Mouse (Mus musculus) layer of hippocampus, postnatal 25 days (tissue): ENCODE measurements around the gene Atg16l1. TPM values are rescaled to one million over a fixed set of nuclear protein-coding genes. Genes with fewer than 3 reads are reported as not detected.

Source experiments
- DNase-seq, 2 experiments: peaks; one replicate each; pipeline ENCODE4 v3.0.0; 2022; ENCODE audit warnings: mixed read lengths in 2 of 2, low spot score in 1 of 2; ENCODE audit errors: extremely low spot score in 1 of 2
- total RNA-seq, 2 experiments: library from RNA; stranded (reverse); gene quantifications; 2 replicates each; pipeline ENCODE4 v1.2.3; 2021

The Atg16l1 gene
- total RNA-seq, 2 experiments from 2014 or later, result 51.5 to 70.2 TPM

DNA sequence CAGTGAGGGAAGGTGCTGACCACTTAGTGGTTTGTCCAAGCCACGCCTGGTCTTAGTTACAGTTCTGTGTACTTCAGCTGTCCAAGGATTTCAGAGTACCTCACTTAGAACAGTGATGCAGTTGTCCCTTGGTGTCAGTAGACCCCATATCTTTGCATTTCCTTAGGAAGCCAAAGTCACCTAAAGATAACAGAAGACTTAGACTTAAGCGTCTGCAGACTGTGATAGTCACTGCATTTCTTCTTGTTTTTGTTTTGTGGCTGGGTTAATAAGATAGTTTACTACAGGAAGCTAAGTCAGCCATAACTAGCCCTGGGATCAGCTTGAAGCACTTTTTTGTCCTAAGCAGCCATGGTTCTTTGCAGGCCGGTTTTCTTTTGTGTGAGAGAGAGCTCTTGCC is 14.8 kb downstream of the Atg16l1 start:
- DNase-seq, result no peak

DNA sequence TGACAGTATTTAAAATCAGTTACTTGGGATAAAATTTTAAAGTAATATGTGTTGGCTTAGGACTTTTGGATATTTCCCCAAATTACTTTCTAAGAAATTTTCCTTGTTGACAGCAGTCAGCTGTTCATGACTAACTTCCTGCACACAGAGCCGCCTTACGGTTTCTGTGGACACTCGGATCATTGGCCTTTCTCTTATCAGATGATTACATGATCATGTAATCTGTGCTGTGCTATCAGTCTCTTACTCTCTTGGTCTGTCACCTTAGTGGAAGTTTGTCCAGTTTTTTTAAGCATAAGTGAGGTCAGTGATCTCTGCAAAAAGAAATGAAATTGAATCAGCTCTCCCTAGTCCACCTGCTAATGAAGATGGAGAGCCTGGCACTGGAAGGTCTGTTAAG is 16.1 kb downstream of the Atg16l1 start:
- no peak for DNase-seq

DNA sequence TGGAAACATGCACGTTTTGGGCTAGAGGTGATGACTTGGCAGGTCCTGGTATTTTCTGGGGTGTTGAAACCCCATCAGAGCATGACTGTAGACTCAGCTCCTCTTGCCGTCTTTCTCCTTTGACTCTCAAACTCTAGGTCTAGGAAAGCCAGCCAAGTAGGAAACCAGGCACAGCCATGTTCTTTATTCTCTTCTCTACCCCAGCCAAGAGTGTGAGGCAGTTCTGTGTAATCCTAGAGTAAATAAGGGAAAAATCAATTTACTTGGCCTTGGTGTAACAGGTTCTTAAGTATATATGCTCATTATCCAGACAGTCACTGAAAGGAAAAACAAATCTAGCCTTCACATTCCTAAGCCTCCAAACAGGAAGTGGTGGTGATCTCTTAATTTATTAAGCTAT is 17.7 kb downstream of the Atg16l1 start:
- DNase-seq, result no peak

DNA sequence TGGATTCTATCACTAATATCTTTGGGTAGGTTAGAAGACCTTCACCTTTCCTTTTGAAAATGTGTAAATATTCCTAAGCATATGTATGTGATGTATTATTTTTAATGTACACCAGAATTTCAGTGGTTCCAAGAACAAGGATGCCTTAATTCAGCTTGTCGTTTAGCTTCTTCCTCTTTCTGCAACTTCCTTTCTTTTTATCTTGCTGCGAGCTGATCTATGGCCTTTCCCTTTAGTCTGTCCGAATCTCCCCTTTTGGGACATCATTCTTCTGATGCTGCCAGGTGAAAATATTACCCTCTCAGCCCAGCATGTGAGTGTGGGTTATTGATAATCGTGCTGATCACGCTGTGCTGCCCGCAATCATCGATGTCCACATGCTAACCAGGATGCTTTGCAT is 19.2 kb downstream of the Atg16l1 start:
- no peak for DNase-seq

DNA sequence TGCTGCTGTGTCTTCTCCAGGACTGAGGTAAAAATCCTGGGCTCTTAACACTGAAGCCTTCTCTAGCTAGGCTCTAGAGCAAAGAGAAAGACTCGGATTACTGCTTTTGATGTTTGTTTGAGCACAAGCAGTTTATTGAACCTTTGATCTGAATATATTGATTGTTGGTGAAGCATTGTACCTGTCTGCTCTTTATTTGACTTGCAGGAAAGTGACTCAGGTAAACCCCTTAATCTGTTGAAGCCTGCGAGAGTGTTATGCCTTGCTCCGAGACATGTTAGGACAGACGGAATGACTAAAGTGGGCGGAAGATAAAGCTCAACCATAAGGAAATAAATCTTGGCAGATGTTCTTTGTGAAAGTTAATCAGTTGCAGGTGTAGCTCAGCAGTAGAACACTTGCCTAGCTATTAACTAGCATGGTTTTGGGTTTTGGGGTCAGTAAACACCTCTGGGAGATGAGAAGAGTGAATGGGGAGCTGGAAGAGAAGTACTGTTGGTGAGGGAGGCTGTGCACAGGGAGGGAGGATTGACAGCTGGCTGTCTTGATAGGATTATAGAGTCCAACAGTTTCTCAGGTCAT is 23.6 kb downstream of the Atg16l1 start:
- no peak for DNase-seq

DNA sequence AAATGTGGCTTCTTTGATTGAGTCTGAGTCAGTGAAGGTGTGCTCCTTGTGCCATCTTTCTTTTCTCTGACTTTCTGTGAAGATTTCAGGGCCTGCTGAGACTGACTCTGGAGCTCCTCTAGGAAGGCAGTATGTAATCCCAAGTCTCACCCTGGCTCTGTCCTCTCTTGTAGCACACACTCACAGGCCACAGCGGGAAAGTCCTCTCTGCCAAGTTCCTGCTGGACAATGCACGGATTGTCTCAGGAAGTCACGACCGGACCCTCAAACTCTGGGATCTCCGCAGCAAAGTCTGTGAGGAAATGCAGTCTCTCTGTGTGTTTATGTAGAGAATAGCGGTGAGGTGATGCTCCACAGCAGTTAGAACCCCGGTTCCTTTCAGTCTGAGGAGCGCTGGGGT is 30.0 kb downstream of the Atg16l1 start:
- no peak for DNase-seq

DNA sequence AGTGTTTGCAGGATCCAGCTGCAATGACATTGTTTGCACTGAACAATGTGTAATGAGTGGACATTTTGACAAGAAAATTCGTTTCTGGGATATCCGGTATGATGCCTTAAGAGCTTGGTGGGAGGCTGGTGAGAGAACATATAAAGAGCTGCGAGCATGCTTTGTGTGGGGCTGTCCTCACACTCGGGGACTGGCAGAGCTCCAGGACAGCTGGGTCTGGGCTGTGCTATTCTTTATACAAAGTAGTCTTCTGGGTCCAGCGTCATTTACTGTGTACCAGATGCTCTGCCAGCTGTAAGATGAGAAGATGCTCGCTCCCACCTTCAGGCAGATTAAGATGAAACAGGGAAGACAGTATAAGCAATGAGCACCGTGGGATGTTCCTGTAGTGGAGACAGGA is 30.6 kb downstream of the Atg16l1 start:
- peak in 1 of 2 experiments; percentile 65 for DNase-seq

DNA sequence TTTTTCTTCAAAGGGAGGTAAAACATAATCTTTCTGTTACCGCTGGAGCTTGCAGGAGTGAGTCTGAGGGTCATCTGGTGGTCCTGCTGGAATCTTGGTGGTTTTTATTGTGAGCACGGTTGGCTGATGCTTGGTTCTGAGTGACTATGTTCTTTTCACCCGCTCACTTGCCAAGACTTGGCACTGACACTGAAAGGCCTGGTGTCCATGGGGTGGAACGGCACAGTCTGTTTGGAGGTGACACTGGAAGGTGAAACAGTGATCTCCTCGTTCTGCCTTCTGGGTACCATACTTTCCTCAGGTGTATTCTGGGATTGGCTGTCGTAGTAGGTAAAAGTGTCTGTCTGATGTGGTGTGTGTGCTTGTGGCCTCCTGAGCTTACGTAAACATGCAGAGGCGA is 34.0 kb downstream of the Atg16l1 start:
- DNase-seq, result no peak

DNA sequence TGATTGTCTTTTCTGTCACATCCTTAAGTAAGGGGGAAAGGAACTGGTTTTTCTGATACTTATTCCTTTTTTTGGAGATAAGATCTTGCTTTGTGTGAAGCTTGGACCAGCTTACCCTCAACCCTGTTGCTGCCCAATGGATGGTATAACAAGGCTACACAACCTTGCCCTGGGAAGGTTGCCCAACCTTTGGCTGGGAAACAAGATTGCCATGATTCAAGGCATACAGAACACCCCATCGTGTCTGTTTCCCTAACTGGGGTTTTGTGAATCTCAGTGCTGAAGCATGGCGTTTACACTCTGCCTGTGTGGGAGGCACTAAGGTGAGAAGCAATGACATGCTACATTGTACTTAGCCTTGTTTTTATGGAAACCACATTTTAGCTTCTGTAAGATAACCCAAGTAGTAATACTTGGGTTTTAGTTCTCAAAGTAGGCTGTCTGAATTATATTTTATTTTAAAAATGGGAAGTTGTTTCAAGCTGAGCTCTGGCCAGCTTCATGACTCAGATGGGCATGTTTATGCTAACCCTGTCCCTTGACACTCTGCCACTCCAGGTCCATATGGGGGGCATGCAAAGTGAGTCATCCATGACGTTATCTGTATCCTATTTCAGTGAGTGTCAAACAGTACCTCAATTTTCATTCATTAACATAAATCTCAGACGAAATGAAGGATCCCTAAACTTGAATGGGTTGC is 36.9 kb downstream of the Atg16l1 start:
- DNase-seq, result no peak

DNA sequence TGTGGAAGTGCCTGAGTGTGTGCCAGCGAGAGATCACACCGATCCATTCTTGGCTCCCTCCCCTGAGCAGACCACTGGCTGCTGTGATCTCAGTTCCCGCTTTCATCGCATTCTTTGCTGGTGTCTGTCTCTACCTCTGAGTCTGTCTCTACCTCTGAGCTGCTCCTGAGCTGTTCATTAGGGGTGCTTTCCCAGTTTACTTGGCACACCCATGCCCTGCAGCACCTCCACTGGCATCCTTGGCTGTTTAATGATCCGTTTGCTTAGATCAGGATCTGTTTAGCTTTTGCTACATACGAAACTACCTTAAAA is 37.4 kb downstream of the Atg16l1 start:
- DNase-seq, result no peak

DNA sequence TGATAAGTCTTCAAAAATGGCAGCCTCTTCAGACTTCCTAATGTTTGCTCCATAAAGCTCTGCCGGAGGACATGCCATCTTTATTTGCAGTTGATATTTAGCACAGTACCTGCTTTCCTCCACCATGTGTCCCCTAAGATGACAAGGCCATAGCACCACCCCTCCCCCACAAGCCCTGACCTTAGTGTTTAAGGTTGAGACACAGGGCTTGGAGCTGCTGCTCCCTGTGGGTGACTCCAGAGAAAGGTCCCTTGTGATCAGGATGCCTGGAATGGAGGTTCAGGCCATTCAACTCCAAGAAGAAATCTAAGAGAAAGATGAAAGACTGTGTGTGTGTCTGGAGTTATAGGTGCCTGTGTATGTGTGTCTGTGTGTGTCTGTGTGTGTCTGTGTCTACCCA is 42.0 kb downstream of the Atg16l1 start:
- no peak for DNase-seq

DNA sequence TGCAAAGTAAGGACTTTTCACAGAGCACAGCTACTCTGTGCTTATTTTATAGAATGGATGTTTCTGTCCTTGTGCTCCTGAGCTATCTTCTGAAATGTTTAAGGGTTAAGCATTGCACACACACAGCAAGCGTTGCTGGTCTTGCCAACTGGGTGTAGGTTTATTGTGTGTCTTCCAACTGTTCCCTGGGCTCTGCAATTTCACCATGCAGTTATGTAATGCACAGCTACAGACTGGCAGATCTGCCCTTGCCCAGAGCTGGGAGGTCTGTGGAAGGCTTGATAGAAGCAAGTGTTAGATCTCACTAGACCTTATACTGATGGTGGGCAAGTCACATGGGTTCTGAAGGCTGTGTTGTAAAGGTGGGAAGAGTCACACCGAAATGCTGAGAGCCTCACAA is 42.6 kb downstream of the Atg16l1 start:
- DNase-seq, result no peak

DNA sequence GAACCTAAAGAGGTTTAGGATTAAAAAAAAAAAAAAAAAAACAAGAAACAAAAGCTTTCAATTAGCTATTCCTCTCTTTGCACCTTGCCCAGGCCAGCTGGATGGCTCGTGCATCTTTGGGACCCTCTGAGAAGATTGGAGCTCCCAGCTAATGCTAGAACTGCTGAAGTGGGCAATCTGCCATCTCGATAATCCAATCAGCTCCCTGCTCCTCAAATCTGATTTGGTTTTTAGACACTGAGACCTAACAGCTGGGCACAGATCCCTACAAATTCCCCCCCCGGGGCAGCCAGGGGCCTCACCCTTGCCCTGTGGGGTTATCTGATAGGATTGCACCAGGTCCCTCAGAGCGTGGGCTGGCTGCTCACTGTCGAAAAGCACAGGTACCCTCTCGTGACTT is 47.9 kb downstream of the Atg16l1 start, which contains the start of gene Sag:
Sag (plus strand) TSS at position 105 of the 400 bp plus-strand sequence.
- no peak for DNase-seq

DNA sequence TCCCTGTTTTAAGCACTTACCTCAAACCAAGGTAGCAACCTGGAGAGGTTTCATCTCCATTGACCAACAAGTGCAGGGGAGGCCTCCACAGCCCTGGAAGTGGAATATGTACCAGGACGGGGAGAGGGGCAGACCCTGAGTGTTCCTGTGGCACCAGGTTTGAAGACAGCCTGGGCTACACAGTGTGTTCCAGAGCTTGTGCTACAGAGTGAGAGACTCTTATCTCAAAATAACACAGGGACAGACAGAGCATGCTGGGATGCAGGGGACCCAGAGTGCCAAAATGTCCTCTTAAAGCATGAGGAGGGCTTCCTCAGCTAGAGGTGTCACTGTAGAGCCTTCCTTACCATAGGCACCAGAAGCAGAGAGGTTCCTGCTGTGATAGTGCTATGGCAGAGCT is 52.1 kb downstream of the Atg16l1 start:
- DNase-seq, result no peak

DNA sequence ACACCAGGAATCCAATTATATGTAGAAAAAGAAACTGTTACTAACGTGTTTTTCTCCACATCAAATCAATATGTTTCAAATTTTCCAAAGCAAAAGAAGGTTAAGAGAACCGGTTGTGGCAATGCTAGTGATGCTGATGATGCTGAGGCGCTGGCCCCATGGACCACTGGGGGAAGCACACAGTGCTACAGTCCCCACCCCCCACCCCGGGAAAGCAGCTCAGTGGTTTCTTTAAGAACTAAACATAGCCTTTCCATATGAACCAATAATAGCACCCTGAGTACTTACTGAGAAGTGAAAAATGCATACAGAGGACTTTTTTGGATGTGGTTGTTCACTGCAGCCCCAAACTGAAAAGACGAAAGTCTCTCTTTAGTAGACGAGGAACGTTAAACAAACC is 55.7 kb downstream of the Atg16l1 start:
- DNase-seq, result no peak

DNA sequence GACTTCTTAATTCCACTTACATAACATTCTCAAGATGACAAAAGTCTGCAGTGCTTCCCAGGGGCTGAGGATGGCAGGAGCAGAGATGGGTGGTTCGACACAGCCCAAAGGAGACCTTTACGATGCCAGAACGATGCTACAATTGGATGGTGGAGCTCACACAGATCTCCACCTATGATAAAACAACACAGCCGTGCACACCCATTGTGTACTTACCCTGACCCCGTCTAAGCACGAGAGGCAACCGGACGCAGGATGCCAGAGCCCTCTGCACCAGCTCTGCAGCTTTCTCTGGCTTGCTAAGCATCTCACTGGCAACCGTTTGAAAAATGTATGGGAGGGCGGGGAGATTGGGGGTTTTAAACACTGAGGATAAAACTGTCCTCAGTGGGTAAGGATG is 56.4 kb downstream of the Atg16l1 start:
- DNase-seq, result no peak

DNA sequence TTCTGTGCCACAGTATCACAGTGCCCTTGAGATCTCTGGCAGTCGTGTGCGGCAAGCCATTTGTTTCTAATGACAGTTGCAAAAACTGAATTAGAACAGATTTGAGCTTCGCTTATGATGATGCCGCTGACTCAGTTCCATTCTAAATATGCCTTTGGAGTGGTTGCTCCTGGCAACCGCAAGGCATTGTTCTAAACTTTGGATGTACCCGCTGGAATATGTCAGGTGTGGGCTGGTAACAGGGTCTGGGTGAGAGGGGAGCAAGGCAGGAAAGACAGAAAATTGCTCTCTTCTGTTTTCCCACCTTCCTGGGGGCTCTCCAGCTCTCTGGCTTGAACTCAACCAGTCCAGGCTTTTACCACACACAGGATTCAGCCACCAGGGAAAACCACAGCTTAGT is 57.5 kb downstream of the Atg16l1 start:
- DNase-seq, result peak in 1 of 2 experiments; percentile 42

DNA sequence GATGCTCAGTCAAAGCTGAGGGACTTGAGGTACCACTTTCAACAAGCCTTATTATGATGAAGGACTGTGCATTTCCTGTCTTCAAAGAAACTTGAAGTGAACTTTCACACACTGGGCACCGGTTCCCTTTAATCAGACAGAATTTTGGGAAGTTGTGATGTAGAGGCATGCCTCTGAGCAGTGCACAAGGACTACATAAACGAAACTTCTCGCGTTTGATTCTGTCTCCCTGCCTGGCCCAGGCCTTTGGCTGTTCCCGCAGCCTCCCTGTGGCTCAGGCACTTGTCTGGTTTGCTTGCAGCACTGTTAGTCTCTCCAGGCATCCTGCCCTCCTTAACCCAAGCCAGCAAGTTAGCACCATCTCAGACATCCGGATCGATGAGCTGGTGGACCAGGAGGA is 58.0 kb downstream of the Atg16l1 start:
- DNase-seq, result no peak

DNA sequence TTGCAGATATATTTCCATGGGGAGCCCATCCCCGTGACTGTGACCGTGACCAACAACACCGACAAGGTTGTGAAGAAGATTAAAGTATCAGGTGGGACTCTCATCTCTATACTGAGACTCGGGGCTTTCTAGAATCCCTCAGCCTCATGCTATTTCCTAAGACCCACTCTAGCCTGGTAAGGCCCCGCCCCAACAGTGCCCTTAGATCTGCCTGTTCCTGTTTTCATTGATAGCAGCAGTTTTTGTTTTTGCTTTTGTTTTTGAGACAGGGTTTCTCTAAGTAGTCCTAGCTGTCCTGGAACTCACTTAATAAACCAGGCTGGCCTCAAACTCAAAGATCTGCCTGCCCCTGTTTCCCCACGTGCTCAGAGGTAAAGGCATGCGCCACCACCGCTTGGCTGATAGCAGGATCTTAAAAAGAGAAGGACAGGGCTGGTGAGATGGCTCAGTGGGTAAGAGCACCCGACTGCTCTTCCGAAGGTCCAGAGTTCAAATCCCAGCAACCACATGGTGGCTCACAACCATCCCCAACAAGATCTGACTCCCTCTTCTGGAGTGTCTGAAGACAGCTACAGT is 68.8 kb downstream of the Atg16l1 start:
- no peak for DNase-seq

DNA sequence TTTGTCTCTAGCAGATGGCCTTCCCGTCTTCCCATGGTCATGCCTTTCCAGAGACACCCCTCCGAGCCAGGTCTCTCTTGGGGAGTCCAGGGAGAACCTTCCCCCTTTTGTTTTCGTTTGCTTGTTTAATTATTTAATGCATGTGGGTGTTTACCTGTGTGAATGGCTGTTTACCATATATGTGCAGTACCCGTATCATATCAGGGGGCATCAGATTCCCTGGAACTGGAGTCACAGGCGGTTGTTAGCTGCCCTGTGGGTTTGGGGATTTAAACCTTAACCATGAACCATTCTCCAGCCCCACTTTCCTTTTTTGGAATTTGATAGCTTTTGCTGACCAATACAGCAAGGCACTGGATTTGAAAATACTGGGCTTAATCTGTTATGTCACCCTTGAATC is 69.6 kb downstream of the Atg16l1 start:
- no peak for DNase-seq

DNA sequence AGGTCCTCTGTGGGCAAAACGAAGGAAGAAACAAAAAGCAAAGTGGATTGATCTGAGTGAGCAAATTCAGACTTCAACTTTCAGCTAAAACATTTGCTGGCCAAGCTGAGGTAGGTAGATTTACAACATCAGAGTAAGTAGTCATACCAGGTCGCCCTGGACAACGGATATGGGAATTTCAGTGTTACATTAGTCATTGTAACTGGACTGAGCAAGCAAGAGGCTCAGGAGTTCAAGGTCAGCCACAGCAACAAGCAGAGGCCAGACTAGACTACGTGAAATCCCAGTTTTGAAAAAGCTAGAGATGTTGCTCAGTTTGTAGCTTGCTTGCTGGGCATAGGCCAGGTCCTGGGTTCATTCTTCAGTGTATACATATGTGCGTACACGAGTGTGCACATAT is 70.3 kb downstream of the Atg16l1 start:
- no peak for DNase-seq

DNA sequence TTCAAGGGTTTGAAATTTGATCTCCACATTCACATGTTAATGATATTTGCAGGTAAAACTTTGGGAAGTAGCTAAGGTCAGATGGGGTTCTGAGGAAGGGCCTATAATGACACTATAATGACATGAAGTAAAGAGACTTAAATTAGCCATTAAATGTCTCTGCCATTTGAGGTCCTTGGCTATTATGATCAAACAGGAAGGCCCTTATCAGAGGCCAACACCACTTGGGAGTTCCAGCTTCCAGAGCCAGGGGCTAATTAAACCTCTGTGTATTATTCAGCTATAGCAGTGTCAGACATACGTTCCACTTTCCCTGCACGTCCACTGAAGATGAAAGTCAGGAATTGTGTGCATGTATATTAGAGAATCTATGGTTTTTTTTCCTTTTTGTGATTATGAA is 70.8 kb downstream of the Atg16l1 start:
- DNase-seq, result no peak
